Comparison of ENCODE assay signal across 19 mouse cellular contexts in genomic region chr13:17164721-17165120, GRCm38 (mm10).
"Had no signal": no experiment of that assay in that cellular context is flagged by ENCODE, and none has a peak within 500 bp of the region (broad histone marks: within the 10 kb centered on the region; RNA-seq: fewer than 3 reads in every experiment).

No protein-coding gene starts in this region.

- ATAC-seq: midbrain, embryonic 16.5 days had no signal

- H3K27ac ChIP-seq: midbrain, embryonic 10.5 days; midbrain, embryonic 12.5 days; neural tube, embryonic 13.5 days; neural tube, embryonic 15.5 days had no signal

- H3K9ac ChIP-seq: lung, embryonic 14.5 days; midbrain, embryonic 12.5 days; neural tube, embryonic 13.5 days; neural tube, embryonic 15.5 days had no signal

- H3K4me2 ChIP-seq: lung, embryonic 14.5 days; midbrain, embryonic 12.5 days; neural tube, embryonic 13.5 days; neural tube, embryonic 15.5 days had no signal

- H3K9me3 ChIP-seq: midbrain, embryonic 10.5 days; midbrain, embryonic 12.5 days; neural tube, embryonic 13.5 days; neural tube, embryonic 15.5 days had no signal

- H3K36me3 ChIP-seq: midbrain, embryonic 10.5 days; midbrain, embryonic 12.5 days; neural tube, embryonic 13.5 days; neural tube, embryonic 15.5 days had no signal

- H3K27me3 ChIP-seq: midbrain, embryonic 12.5 days; neural tube, embryonic 13.5 days; neural tube, embryonic 15.5 days had no signal

- H3K4me1 ChIP-seq: midbrain, embryonic 10.5 days; midbrain, embryonic 12.5 days; neural tube, embryonic 13.5 days; neural tube, embryonic 15.5 days had no signal

- H3K4me3 ChIP-seq: midbrain, embryonic 10.5 days; midbrain, embryonic 12.5 days; myocyte; neural tube, embryonic 13.5 days; neural tube, embryonic 15.5 days had no signal

- DNase-seq: lung, adult 18-20 months; lung, embryonic 14.5 days; lung, postnatal 10 days; lung, postnatal 4 days; midbrain, embryonic 14.5 days; retina, postnatal 1 day; right cerebral cortex, adult 18-20 months; right cerebral cortex, postnatal 25 days; right cerebral cortex, postnatal 4 days; spleen, adult 18-20 months; thymus, adult 18-20 months; thymus, postnatal 14 days; thymus, postnatal 36 days had no signal
